Mouse (Mus musculus): ENCODE results near the gene Slc25a21.

GRCm38 (mm10) chr12:56717971-56718706, 479.1 kb downstream of the Slc25a21 start:
- TF ChIP-seq CTCF (conservative IDR thresholded peaks at IDR 0.05; ENCODE audit: insufficient read depth, insufficient read length, low read depth, low read length) (no peak), POLR2A (IDR thresholded peaks at IDR 0.05; ENCODE audit: low read depth, low read length) (no peak)

All from kidney, adult 2 months (tissue).